Mouse (Mus musculus) CD4-positive, CD25-positive, alpha-beta regulatory T cell, adult 9 weeks (primary cell): ENCODE data around the gene Olfr618. TPM values are rescaled to one million over a fixed set of nuclear protein-coding genes. Genes with fewer than 3 reads are reported as not detected.

Source experiments
- polyA plus RNA-seq: library from polyadenylated mRNA; unstranded; fragments of 100-300 nt; shearing (Covaris generic); gene quantifications from one replicate; pipeline ENCODE4 v1.2.1, GENCODE M21; 2017

Olfr618 gene
- not detected for polyA plus RNA-seq

DNA sequence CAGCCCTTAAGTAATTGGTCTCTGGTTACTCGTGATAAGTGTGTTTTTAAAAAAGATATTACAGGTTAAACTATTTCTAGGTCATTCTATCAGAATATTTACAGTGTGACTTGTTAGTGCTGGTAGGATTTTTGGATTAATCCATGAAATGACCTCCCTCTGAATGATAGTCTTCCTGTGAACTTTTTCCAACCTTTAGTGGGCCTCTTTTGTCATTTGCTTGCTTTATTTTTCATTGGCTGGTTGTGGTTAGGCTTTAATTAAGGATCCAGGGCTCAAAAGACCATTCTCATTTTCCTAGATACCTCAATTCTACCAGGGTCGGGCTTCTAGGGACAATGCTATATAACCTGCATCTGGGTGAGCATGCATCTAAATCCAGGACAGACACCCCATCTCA, at the start of gene Olfr618:
Olfr618 (plus strand) TSS at position 301 of the 400 bp plus-strand sequence.

DNA sequence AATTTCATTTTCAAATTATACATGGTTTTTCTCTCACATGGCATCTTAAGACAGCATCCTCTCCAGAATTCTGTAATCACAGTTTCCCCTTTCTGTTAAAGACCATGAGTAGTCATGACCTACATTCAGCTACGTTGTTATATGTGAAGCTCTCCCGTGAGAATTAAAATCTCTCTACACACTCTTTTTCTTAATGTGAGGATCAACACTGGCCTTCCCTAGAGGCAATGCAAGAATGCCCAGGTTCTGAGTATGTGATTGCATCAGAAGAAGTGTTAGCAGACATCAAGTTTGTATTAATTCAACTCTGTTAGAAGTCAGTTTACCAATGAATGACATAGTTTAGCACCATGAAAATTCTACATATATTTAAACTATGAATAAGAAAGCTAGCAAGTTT, 47.3 kb upstream of the Olfr618 start, which contains the start of gene Olfr612:
Olfr612 (minus strand) TSS at position 101 of the 400 bp plus-strand sequence.

DNA sequence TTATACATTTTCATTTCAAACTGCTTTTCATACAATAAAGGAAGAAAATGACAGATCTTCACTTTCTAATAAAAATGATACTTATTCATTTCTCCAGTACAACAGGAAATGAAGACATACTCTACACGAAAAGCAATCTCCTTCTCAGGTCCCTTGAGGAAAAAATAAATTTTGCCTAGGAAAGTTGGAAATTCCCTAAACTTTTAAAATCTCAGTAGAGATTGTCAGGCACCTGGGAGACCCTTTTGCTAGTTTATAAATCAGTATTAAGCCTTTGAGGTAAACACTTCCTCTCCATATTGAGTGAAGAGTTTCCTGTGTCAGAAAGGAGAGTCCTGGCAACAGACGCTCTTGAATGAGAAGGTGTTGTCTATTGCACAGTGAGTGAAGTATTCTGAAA, 42.1 kb upstream of the Olfr618 start, which contains the start of gene Olfr613:
Olfr613 (plus strand) TSS at position 301 of the 400 bp plus-strand sequence.

DNA sequence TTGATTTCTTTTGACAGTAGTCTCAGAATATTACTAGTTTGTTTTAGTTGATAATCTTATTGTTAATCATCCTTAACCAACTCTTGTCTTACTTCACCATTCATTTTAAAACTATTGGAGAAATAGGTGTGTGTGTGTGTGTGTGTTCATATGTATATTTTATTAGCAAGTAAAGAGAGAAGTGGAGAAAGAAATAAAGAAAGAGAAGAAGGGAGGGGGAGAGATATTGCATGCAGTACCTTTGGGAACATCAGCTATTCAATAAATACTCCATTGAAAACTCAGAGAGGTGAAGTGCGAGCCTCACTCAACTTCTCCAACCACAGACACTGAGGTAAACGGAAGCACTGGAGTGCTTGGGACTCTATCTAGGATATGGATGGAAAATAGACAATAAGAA, 34.1 kb upstream of the Olfr618 start, which contains the start of gene Olfr615:
Olfr615 (plus strand) TSS at position 301 of the 400 bp plus-strand sequence.

DNA sequence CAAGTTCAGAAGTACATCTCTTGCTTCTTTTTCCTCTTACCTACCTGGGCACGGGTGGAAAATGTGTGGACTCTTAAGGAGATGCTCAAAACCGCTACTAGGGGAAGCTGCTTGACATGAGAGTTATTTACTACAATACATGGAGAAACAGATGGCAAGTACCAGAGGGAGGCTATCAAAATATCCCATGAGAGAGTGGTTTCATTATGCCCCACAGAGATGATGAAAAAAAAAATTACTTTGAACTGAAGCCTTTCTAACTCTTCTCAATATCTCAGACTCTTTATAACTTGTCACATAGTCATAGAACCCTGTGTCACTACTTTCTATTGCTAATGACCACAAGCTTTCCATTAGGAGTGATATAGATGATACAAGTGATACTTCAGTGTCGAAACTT, 20.9 kb upstream of the Olfr618 start, which contains the start of gene Olfr616:
Olfr616 (minus strand) TSS at position 101 of the 400 bp plus-strand sequence.

DNA sequence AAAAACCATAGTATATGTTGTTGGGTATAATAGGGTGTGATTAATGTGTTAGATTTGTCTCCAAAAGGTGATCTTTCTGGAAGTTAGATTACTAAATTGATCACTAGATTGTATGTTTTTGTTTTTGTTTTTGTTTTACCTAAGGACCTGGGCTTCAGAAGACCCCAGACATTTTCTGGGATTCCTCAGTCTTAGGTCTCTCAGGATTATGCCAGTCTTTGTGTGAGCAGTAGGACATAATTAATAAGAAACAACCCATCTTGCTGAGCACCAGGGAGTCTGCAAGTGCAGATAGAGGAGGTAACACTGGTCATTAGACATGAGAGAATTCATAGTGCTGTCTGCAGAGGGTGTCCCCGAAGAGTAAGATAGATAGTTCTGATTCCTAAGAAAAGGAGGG, 17.1 kb upstream of the Olfr618 start, which contains the start of gene Olfr617:
Olfr617 (plus strand) TSS at position 301 of the 400 bp plus-strand sequence.

DNA sequence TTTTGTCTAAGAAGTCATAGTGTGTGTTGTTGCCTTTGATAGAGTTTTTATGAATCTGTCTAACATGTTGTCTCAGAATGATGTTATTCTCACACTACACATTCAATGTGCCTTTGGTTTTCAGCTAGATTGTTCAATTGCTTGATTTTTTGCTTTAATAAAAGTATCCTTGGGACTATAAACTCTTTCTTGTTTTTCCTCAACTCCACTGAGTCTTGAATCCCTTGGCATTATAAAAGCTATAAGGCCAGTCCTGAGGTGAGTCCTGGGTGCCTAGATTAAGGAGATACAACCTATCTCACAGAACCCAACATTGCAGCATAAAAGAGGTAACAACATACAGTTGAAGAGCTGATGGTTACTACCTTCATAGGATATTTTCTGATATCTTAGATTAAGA, 10.4 kb downstream of the Olfr618 start, which contains the start of gene Olfr619:
Olfr619 (plus strand) TSS at position 301 of the 400 bp plus-strand sequence.

DNA sequence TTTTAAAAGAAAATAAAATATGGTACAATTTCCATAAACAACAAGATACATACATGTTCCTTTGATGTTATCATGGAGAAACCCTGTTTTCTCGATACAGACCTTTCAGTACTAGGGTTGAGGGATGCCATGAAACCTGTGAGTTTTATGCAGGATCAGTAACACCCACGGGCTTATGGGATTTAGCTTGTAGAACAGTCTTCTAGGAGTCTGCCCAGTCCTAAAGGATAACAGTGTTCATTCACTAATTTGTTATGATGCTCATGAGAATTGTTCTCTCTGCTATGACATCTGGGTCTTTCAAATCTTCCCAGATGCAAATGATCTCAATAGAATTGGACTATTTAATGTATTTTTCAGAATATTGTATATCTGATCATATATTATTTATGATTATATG, 22.5 kb downstream of the Olfr618 start, which contains the start of gene Olfr620:
Olfr620 (minus strand) TSS at position 101 of the 400 bp plus-strand sequence.

DNA sequence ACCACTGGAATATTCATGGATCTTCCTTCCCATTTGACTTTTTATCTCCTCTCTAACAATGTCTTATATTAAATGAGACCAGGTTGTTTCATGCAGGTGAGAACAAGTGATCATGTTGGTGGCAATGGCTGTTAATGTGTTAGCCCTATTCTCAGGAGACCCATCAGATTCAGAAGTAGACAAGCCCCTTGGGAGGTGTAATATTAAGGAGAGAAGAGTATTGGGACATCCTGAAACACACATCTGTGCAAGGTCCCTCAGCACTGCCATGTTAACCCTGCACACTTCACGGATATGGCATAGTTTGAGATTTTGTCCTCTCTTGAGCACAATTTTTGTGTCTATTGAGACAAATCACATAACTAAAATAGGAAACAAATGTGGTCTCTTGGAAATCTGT, 52.7 kb downstream of the Olfr618 start, which contains the start of gene Olfr622:
Olfr622 (minus strand) TSS at position 101 of the 400 bp plus-strand sequence.

Other genes starting within 250 kb of the Olfr618 start
- gene Olfr600, start 240.4 kb upstream of the Olfr618 start, polyA plus RNA-seq = not detected
- gene Olfr601, start 227.4 kb upstream of the Olfr618 start, polyA plus RNA-seq = not detected
- not detected for gene Olfr603, start 203.9 kb upstream of the Olfr618 start, polyA plus RNA-seq
- not detected for gene Usp17lc, start 175.0 kb upstream of the Olfr618 start, polyA plus RNA-seq
- not detected for gene Olfr605, start 144.7 kb upstream of the Olfr618 start, polyA plus RNA-seq
- not detected for gene Olfr606, start 141.1 kb upstream of the Olfr618 start, polyA plus RNA-seq
- 0.11 TPM for gene Olfr607, start 126.0 kb upstream of the Olfr618 start, polyA plus RNA-seq
- gene Olfr608, start 120.2 kb upstream of the Olfr618 start, polyA plus RNA-seq = not detected
- not detected for gene Olfr609, start 92.0 kb upstream of the Olfr618 start, polyA plus RNA-seq
- gene Olfr610, start 78.0 kb upstream of the Olfr618 start, polyA plus RNA-seq = not detected
- gene Olfr611, start 69.3 kb upstream of the Olfr618 start, polyA plus RNA-seq = not detected
- not detected for gene Olfr612, start 47.4 kb upstream of the Olfr618 start, polyA plus RNA-seq
- not detected for gene Olfr613, start 42.0 kb upstream of the Olfr618 start, polyA plus RNA-seq
- gene Olfr615, start 34.0 kb upstream of the Olfr618 start, polyA plus RNA-seq = not detected
- gene Olfr616, start 21.0 kb upstream of the Olfr618 start, polyA plus RNA-seq = not detected
- not detected for gene Olfr617, start 17.0 kb upstream of the Olfr618 start, polyA plus RNA-seq
- not detected for gene Olfr619, start 10.5 kb downstream of the Olfr618 start, polyA plus RNA-seq
- 0.12 TPM for gene Olfr620, start 22.4 kb downstream of the Olfr618 start, polyA plus RNA-seq
- gene Olfr622, start 52.6 kb downstream of the Olfr618 start, polyA plus RNA-seq = not detected
- gene Olfr623, start 73.6 kb downstream of the Olfr618 start, polyA plus RNA-seq = not detected
- gene Olfr624, start 81.1 kb downstream of the Olfr618 start, polyA plus RNA-seq = not detected
- gene Olfr625-ps1, start 92.6 kb downstream of the Olfr618 start, polyA plus RNA-seq = not detected
- gene Olfr243, start 124.6 kb downstream of the Olfr618 start, polyA plus RNA-seq = not detected
- gene Olfr628, start 140.3 kb downstream of the Olfr618 start, polyA plus RNA-seq = not detected
- not detected for gene Olfr629, start 154.8 kb downstream of the Olfr618 start, polyA plus RNA-seq
- not detected for gene Olfr630, start 167.2 kb downstream of the Olfr618 start, polyA plus RNA-seq
- gene Olfr69, start 181.5 kb downstream of the Olfr618 start, polyA plus RNA-seq = not detected
- gene Olfr68, start 189.6 kb downstream of the Olfr618 start, polyA plus RNA-seq = 0.09 TPM
- gene Olfr67, start 201.7 kb downstream of the Olfr618 start, polyA plus RNA-seq = not detected
- 19.9 TPM for gene Hbb-bt, start 223.9 kb downstream of the Olfr618 start, polyA plus RNA-seq
- 82.8 TPM for gene Hbb-bs, start 238.0 kb downstream of the Olfr618 start, polyA plus RNA-seq